Mouse (Mus musculus): ENCODE measurements around the gene Spats2l.

Spats2l gene

GRCm38 (mm10) chr1:57969327-57970271, 195.6 kb downstream of the Spats2l start:
- in situ Hi-C loops (cut with MboI) = no loop called here

GRCm38 (mm10) chr1:57971588-57971987, 197.6 kb downstream of the Spats2l start:
- in situ Hi-C loops (cut with MboI) = no loop called here

GRCm38 (mm10) chr1:57976860-57977259, 202.9 kb downstream of the Spats2l start:
- in situ Hi-C loops (cut with MboI) = no loop called here

GRCm38 (mm10) chr1:57989052-57989600, 215.2 kb downstream of the Spats2l start:
- in situ Hi-C loops (cut with MboI) = no loop called here

GRCm38 (mm10) chr1:57991277-57991676, 217.3 kb downstream of the Spats2l start:
- in situ Hi-C loops (cut with MboI) = no loop called here

GRCm38 (mm10) chr1:57995432-57996132, 221.6 kb downstream of the Spats2l start, which contains the start of gene Sgo2a:
Gene Sgo2a (plus strand): TSS chr1:57995971.
- in situ Hi-C loops (cut with MboI) = no loop called here

GRCm38 (mm10) chr1:57996133-57996615, 222.2 kb downstream of the Spats2l start:
- in situ Hi-C loops (cut with MboI) = no loop called here
